Mouse (Mus musculus) left cerebral cortex, postnatal 14 days (tissue): ENCODE data around the gene Map4k4. TPM values are rescaled to one million over a fixed set of nuclear protein-coding genes. Genes with fewer than 3 reads are reported as not detected.
A peak's percentile ranks its signal among the peaks of the same experiment; 100 is the strongest.

Source experiments
- DNase-seq, 2 experiments: peaks; one replicate each; pipeline ENCODE4 v3.0.0; 2021 to 2022; ENCODE audit warnings: low spot score in 2 of 2, mixed read lengths in 1 of 2
- intact Hi-C: fragments of 180-260 bp; cut with DNase I; formaldehyde crosslinking; loops from one replicate; pipeline ENCODE4 v1.15.1; 2025
- total RNA-seq, 2 experiments: library from RNA; stranded (reverse); gene quantifications; 2 replicates each; pipeline ENCODE4 v1.2.3; 2021

Gene Map4k4
- total RNA-seq, 2 experiments from 2014 or later: 145 to 157 TPM

DNA sequence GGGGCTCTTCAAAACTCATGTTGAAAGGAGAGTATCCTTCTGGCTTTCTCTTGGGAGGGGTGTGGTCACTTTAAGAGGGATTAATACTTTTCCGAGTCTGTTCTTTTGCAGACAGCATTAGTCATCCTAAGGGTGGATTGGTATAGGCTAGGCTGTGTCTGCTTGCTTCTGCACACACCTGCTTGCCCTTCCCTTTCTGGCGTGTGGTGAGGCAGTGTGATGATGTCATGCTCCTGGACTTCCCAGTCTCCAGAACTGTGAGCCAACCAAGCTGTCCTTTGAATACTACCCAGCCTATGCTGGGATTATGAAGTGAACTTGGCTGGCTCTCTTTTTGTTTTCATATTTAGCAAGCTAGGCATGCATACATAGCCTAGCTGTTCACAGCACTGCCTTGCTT is 5.6 kb upstream of the Map4k4 start:
- intact Hi-C loops: loop anchor here (5.0 kb wide), 1 partner anchor 208 kb away; no protein-coding TSS in a partner anchor
- no peak for DNase-seq

DNA sequence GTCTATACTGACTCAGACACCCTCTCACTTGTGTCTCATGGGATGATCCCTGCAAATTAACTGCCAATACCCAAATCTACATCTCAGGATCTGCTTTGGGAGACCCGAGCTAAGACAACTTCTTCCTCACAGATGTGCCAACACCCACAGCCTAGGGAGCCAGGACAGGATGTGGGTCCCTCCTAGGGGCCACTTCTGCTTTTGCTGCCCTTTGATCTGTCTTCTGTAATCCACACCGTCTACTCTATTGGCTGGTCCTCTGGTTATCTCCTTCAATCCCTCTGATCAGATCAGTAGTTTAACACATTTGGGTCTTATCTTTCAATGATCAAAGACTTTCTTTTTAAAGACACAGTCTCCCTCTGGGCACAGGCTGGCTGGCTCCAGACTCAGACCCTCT is 5.2 kb upstream of the Map4k4 start:
- no peak for DNase-seq
- intact Hi-C loops: loop anchor here (5.0 kb wide), 1 partner anchor 208 kb away; no protein-coding TSS in a partner anchor

DNA sequence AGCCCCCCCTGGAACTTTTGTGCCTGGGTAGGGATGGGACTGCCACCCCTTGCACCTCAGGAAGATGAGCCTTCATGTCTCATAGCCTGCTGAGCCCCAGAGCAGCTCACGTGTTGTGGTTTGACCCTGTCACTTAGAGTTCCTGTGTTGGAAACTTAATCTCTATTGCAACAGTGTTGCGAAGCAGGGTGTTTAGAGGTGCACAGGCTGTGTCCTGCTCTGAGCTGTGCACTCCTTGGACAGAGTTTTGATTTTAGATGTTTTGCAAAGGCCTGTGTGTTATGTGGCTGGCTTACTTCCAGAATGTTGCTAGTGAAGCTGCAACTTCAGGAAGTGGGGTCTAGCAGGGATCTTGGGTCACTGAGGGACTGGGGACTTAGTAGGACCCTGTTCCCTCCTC is 4.1 kb upstream of the Map4k4 start:
- intact Hi-C loops: loop anchor here (5.0 kb wide), 1 partner anchor 209 kb away; no protein-coding TSS in a partner anchor
- DNase-seq: no peak

DNA sequence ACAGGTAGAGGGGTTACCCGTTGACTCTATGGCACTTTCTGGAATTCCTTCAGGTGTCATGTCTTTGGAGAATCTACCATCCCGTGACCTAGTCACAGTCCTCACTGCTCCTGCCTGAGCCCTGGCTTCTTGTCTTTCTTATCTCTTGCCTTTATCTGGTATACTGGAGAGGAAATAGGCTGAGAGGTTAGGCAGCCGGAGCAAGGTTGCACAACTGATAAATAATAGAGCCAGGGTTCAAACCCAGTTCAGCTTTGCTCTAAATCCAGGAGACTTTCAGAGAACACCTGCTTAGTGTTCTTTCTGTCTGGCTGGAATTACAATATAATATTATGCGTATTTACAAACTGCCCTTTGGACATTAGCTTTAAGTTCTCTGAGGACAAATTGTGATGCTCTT is 2.0 kb upstream of the Map4k4 start:
- DNase-seq: no peak
- intact Hi-C loops: loop anchor here (5.0 kb wide), 1 partner anchor 211 kb away; no protein-coding TSS in a partner anchor

DNA sequence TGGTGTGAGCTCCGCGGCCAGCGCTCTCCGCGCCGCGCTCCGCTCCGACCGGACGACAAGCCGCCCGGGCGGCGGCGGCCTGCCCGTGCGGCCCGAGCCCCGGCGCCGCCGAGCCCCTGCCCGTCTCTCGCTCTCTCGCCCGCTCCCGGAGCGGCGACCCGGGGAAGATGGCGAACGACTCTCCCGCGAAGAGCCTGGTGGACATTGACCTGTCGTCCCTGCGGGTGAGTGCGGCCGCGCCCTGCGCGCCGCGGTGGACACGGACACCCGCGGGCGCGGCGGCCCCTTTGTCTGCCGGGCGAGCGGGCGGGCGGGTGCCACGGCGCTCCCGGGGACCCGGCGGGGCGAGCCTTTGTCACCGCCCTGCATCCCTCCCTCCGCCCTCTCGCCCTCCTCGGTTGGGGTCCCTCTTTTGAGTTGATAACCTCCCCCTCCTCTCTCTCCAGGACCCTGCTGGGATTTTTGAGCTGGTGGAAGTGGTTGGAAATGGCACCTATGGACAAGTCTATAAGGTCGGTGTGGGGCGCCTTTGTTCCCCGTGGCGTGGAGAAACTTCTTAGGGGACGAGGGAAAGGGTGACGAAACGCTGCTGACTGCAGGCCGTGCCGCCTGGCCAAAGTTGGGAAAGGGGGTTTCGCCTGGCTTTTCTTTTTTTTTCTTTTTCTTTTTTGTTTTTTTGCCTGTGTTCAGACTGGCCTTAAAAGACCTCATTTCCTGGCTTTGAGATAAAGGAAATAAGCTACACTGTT is 524 bp downstream of the Map4k4 start:
- intact Hi-C loops: loop anchor here (5.0 kb wide), 2 partner anchors 81 to 139 kb away; no protein-coding TSS in a partner anchor
- peak in 1 of 2 experiments; percentile 41 for DNase-seq

DNA sequence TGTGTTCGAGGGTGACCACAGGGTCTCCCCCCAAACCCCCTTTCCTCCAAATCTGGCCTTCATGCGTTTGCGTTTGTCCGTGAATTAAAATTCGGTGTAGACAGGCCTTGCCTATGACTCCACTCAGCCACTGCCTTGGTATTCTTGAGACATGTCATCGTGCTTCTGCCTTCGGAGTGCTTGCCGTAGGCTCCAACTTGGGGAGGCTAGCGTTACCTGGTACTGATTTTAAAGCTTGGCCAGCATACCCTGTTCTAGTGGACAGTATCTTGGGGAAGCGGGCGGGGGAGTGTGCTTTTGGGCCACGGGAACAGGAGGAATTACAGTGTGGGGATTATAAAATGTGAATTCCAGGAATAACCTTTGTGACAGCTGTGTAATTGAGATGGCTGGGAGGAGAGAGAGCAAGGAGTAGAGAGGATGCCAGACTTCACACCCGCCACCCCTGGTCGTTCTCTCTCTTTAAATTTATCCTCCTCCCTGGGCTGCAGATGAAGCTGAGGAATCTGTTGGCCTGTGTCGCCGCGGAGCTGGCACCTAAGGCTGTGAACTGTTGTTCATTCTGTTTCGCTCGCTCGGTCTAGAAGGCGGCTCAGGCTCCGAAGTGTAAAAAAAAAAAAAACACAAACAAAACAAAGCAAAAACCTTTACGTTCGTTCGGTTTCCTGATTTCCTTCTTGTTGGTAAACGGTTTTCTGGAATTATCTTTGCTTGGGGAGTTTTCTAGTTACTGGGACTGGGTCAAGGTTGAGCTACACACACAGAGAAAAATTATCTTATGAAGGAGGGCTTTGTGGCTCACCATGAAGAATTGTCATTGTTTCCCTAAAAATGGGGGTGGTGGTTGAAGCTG is 1.4 kb downstream of the Map4k4 start:
- DNase-seq: peak; percentile 38 to 60
- intact Hi-C loops: loop anchor here (5.0 kb wide), 2 partner anchors 80 to 140 kb away; no protein-coding TSS in a partner anchor

DNA sequence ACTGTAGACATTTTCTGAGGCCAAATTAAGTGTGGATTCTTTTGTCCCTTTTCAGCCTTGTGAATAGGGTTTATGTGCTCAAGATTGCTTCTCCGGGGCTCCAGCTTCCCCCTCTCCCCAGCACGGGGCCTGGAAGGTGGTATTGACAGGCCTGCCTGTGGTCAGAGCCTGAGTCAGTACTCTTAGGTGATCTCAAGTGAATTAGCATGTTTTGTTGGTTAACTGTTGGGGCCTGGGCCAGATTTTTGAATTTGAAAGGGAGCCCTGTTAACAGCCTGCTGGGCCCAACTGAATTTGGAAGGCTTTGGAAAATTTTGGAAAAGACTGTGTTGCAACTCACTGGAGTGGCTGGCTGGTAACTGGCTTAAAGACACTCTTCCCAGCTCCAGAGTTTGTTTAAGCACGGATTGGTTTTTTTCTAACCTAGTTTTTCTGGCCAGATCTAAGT is 2.0 kb downstream of the Map4k4 start:
- peak in 1 of 2 experiments; percentile 52 for DNase-seq

DNA sequence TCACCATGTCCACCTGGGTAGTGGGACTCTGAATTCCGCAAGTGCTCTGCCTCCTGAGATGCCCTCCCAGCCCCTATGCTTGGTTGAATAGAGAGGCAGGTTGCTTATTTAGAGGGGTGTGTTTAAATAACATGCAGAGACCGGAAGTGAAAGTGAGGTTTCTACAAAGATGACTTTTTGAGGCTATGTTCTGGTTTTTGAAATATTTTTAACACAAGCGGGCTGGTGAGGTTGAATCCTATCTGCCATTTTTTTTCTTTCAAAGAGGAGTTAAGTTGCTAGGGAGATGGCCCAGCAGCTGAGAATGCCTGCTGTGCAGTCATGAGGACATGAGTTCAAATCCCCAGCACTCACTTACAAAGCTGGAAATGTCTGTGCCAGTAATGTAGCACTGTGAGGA is 4.0 kb downstream of the Map4k4 start:
- DNase-seq: no peak
- intact Hi-C loops: loop anchor here (5.0 kb wide), 2 partner anchors 78 to 142 kb away; no protein-coding TSS in a partner anchor

More for the DNA sequence above, 2.0 kb downstream of the Map4k4 start:
- intact Hi-C loops: loop anchor here (1.0 to 5.0 kb wide), 3 partner anchors 38 to 140 kb away; no protein-coding TSS in a partner anchor

DNA sequence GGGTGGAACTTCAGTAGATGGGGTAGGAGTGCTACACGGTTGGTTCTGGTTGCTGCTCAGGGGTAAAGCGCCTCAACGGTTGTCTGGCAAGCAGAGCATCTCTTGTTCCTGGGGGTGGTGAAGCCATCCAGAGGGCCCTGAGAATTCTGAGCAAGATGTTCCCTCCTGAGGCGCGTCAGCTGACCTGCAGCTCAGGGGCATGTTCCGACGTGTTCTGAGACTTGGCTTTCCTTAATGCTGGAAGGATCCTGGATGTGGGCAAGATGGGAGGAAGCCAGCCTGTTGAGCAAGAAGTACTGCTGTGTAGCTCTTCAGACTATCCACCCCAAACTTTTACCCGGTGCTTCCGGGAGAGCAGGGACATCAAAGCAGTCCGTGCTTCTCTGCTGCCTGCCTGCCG is 6.2 kb downstream of the Map4k4 start:
- intact Hi-C loops: no loop called here
- DNase-seq: peak in 1 of 2 experiments; percentile 32

DNA sequence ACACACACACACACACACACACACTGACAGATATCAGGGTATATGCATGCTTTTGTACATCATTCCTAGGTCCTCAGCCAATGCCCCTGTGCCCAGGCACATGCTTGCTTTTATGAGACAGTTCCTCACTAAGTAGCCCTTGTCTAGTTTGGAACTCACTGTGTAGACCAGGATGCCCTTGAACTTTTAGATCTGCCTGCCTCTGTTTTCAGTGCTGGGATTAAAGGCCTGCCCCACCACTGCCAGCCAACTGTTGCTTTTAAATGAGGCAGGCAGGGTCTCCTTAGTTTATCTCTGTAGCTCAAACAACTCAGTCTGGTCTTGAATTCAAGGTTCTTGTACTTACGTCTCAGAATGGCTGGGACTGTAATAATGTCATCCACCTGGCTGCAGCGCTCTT is 8.3 kb downstream of the Map4k4 start:
- intact Hi-C loops: no loop called here
- DNase-seq: no peak

DNA sequence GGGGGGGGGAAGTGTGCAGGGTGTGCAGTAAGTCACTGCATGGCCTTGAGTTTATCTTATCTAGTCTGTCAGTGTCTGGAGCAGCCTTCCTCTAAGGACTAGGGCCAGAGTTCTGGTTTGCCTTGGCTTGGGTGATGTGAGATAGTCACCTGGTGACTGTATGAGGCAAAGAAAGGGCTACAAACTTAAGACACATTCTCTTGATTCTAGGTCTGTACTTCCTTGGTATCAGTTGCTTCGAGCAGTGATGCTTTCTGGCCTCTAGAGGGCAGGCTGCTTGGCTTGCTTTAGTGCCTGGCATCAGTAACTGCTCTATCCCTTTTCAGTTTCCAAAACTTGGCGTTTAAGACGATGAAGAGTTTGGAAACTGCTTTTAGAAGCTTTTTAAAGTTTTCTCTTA is 10.7 kb downstream of the Map4k4 start:
- intact Hi-C loops: no loop called here
- DNase-seq: peak; percentile 65 to 77

DNA sequence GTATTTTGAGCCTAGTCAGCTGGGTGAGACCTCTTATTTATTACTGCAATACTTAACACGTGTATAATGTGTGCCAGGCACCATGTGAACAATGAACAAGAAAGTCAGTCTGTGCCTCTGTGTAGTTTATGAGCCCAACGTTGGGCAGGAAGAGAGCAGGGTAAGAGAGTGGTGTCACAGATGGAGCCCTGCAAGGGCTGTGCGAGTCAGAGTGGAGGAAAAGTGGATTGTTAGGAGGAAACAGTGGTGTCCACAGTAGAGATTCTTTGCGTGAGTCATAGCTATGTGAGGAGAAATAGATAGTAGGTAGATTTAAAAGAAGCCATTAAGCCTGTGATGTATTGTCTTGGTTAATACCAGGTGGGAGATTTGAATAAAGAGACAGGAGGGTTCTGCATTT is 12.5 kb downstream of the Map4k4 start:
- no peak for DNase-seq
- intact Hi-C loops: no loop called here

DNA sequence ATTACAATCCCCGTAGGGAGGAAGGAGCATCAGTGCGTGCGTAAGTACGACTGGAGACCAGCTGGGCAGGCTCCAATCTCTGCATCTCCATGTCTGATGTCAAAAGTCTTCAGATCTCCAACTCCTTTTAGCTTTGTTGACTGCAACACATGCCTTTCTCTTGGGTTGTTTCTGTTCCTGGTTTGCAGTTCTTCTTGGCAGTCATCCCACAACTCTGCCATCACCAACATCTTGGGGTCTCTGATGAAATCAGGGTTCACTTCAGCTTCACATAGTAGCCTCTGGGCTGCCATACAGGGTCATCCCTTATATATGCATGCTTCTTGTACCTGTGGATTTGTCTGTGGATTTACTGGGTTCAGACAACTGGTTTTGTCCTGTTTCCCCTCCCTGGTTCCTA is 15.4 kb downstream of the Map4k4 start:
- intact Hi-C loops: no loop called here

DNA sequence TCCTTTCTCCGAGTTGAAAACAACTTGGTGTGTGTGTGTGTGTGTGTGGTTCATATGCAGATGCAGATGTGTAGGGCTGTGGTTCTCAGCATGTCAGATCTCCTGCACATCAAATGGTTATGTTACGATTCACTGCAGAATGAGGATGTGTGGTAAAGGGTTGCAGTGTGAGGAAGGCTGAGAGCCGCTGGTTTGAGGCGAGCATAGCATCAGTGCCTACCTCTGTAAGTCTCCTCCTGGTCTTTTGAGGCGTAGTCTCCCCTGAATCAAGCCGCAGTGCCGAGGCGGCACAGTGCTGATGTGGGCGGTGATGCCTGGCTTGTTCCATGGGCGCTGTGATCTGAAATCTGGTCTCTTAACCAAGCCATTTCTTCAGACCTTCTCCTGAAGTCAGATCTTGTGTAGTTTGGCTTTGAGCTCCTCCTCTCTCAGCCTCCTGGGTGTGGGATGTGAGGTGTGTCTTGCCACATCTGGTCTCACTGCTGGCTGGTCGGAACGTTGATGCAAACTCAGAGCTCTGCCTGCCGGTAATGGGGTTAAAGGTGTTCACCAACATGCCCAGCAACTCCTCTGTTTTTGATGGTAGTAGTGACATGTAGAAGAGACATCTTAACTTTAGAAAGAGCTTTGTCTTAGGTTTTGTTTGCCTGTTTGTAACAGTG is 17.3 kb downstream of the Map4k4 start:
- intact Hi-C loops: no loop called here
- no peak for DNase-seq

More for the DNA sequence above, 15.4 kb downstream of the Map4k4 start:
- DNase-seq: peak in 1 of 2 experiments; percentile 48

DNA sequence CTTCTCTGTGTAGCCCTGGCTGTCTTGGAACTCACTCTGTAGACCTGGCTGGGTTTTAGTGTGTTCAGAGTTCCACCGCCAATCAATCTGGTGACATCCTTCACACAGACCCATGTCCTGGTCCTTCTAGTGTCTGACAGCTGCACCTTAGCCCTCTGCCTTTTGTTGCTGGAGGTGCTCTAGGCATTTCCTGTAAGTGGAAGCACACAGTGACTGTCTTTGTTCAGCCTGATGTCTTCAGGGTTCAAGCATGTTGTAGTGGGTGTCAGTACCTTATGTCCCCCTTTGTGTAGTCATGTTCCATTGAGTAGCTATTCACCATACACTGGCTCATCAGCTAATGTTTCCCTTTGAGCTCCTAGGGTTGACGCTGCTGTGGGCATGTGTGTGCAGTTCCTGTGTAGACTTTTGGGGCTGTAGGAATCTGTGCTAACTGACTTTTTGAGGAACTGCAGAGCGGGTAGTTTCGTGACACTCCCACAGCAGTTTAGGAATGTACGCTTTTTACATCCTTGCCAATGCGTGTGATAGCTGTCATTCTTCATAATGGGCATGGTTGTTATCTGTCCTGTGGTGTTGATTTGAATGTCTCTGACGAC is 17.9 kb downstream of the Map4k4 start:
- intact Hi-C loops: no loop called here
- DNase-seq: no peak

DNA sequence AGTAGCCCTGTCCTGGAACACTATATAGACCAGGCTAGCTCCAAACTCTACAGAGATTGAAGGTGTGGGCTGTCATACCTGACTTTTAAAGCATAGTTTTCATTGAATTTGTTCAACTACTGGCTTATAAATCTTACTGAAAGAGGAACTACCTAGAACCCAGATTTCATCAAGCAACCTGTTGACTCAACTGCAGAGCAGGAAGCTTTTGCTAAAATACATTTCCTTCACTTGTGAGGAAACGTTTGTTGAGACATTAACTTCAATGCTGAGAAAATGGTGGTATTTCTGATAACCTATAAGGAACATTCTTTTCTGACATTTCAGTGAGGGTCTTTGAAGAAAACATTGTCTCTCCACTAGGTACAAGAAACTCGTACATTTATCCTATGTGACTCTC is 19.9 kb downstream of the Map4k4 start:
- DNase-seq: no peak
- intact Hi-C loops: no loop called here

DNA sequence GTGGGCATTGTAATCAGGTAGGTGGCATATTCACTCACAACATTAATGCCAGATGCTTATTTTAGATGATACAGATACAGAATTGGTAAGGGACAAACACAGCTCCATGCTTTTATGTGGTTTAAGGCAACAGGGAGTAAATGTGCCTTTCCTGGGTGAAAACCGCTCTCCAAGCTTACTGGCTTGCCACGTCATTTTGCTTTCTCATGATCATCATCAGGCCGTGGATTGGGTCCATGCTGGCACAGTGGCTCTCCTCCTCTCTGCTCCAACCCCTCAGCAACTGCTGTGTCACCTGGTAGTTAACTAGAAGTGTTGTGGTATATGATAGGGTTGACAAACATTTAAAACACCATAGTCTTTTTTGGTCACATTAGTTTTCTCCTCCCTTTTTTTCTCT is 21.3 kb downstream of the Map4k4 start:
- no peak for DNase-seq
- intact Hi-C loops: no loop called here

DNA sequence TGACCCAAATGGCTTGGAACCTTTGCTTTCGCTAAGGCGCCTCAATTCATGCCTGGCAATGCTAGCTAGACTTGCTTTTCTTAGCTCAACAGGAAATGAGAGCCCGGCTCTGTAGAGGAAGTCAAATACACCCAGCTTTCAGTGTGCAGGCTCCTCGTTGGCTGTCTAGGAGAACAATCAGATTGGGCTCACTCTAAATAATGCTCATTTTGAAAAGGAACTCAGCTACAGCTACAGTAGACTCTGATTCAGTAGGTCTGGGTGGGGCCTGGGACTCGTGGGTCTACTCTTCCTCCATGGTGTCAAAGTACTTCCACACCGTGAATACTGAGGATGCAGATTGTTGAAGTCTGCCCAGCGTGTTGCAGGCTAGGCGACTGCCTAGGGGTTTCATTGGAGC is 22.0 kb downstream of the Map4k4 start:
- intact Hi-C loops: no loop called here
- DNase-seq: peak; percentile 46 to 62
